Mouse (Mus musculus) left cerebral cortex, adult 2 months (tissue): ENCODE measurements around the gene Fkrp. TPM values are rescaled to one million over a fixed set of nuclear protein-coding genes. Genes with fewer than 3 reads are reported as not detected.

ENCODE experiments used
- DNase-seq, 2 experiments: peaks; one replicate each; pipeline ENCODE4 v3.0.0; 2021 to 2022; ENCODE audit warnings: low spot score in 2 of 2, mixed read lengths in 1 of 2; ENCODE audit errors: extremely low spot score in 1 of 2
- H3K27ac ChIP-seq: fragments of 200-600 bp; 2 replicates; pipeline ENCODE4 v1.8.1; 2022
- H3K4me3 ChIP-seq: fragments of 200-600 bp; 2 replicates; pipeline ENCODE4 v1.8.1; 2022
- CTCF ChIP-seq: fragments of 200-600 bp; IDR thresholded peaks from 2 replicates; pipeline ENCODE4 v1.8.1; 2022; ENCODE audit warnings: antibody characterized with exemption, mild to moderate bottlenecking, moderate library complexity
- intact Hi-C: fragments of 180-260 bp; cut with DNase I; formaldehyde crosslinking; loops from one replicate; pipeline ENCODE4 v1.15.1; 2025
- long read RNA-seq, 2 experiments: library from polyadenylated mRNA; stranded (forward); transcript quantifications; one replicate each; pipeline ENCODE4 v2.0.0; 2021; ENCODE audit warnings: borderline mapping rate in 2 of 2
- total RNA-seq, 2 experiments: library from RNA; stranded (reverse); gene quantifications; 2 replicates each; pipeline ENCODE4 v1.2.3; 2021

The Fkrp gene
- total RNA-seq = 10 to 100 TPM; 51.0 to 52.2 TPM
- long read RNA-seq, experiment 1, transcript Fkrp-201 (3 exons, 2,827 nt) = major isoform, 33 of 55 reads
- long read RNA-seq, experiment 1, partial matches to known transcripts = 3 of 55 reads
- long read RNA-seq, experiment 1, other reads (novel, unspliced or antisense) = 19 of 55 reads
- long read RNA-seq, experiment 2, transcript Fkrp-201 (3 exons, 2,827 nt) = major isoform, 20 of 37 reads
- long read RNA-seq, experiment 2, partial matches to known transcripts = 5 of 37 reads
- long read RNA-seq, experiment 2, other reads (novel, unspliced or antisense) = 10 of 37 reads

GRCm38 (mm10) chr7:16816475-16817122 lies at the start of gene Fkrp:
Gene Fkrp, minus strand, starts transcription at chr7:16816732.
- Histone ChIP-seq H3K27ac (peak within 1 kb of the TSS; percentile 100), H3K4me3 (peak within 1 kb of the TSS; percentile 100)
- no peak; the same call in 1 of the 2 replicates for TF ChIP-seq CTCF
- peak; percentile 62 to 65 for DNase-seq
- intact Hi-C loops = loop anchor here (5.0 kb wide), 1 partner anchor 106 kb away; the partner anchor contains the start of gene Calm3

- no peak overlapping the region for H3K4me3 ChIP-seq
- no peak for DNase-seq
- peak; percentile 89 for TF ChIP-seq CTCF
- H3K27ac ChIP-seq = no peak overlapping the region
- intact Hi-C loops = loop anchor here (5.0 kb wide), 1 partner anchor 42 kb away; no protein-coding TSS in a partner anchor
Observed at GRCm38 (mm10) chr7:16859902-16860651, 43.5 kb upstream of the Fkrp start.

- no peak overlapping the region for H3K27ac ChIP-seq
- H3K4me3 ChIP-seq = no peak overlapping the region
- peak; percentile 64 for TF ChIP-seq CTCF
- no peak for DNase-seq
- intact Hi-C loops = no loop called here
Observed at GRCm38 (mm10) chr7:16858336-16858735, 41.8 kb upstream of the Fkrp start.

- DNase-seq = no peak
- Histone ChIP-seq H3K4me3 (no peak overlapping the region), H3K27ac (no peak overlapping the region)
- TF ChIP-seq CTCF = no peak
- intact Hi-C loops = no loop called here
Observed at GRCm38 (mm10) chr7:16853302-16853831, 36.8 kb upstream of the Fkrp start.

- intact Hi-C loops = no loop called here
Observed at GRCm38 (mm10) chr7:16851636-16852035, 35.1 kb upstream of the Fkrp start.

GRCm38 (mm10) chr7:16848579-16848978 lies 32.0 kb upstream of the Fkrp start:
- DNase-seq = peak; percentile 76 to 79
- Histone ChIP-seq H3K4me3 (no peak overlapping the region), H3K27ac (no peak overlapping the region)
- intact Hi-C loops = loop anchor here (2.0 kb wide), 1 partner anchor 40 kb away; no protein-coding TSS in a partner anchor
- TF ChIP-seq CTCF = peak; percentile 75

More at GRCm38 (mm10) chr7:16851636-16852035, 35.1 kb upstream of the Fkrp start:
- H3K4me3 ChIP-seq = no peak overlapping the region
- TF ChIP-seq CTCF = no peak
- no peak overlapping the region for H3K27ac ChIP-seq
- DNase-seq = no peak

DNA sequence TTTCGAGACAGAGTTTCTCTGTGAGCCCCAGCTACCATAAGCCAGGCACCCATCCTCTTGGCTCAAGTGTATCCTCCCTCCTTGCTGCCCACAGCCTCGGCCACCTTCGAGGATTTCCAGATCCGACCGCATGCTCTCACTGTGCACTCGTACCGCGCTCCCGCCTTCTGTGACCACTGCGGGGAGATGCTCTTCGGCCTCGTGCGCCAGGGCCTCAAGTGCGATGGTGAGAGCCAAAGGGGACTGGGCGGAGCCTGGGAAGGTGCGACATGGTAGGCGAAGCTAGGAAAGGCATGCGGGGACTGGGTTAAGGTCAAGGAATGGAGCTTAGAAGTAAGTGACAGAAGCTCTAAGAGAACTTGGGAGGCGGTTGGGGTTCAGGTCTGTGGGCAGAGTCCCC lies 31.0 kb upstream of the Fkrp start:
- no peak for TF ChIP-seq CTCF
- H3K27ac ChIP-seq = no peak overlapping the region
- DNase-seq = no peak
- intact Hi-C loops = no loop called here
- no peak overlapping the region for H3K4me3 ChIP-seq

- no peak for DNase-seq
- Histone ChIP-seq H3K27ac (no peak overlapping the region), H3K4me3 (no peak overlapping the region)
- intact Hi-C loops = no loop called here
- no peak for TF ChIP-seq CTCF
Observed at GRCm38 (mm10) chr7:16846775-16847174, 30.2 kb upstream of the Fkrp start.

DNA sequence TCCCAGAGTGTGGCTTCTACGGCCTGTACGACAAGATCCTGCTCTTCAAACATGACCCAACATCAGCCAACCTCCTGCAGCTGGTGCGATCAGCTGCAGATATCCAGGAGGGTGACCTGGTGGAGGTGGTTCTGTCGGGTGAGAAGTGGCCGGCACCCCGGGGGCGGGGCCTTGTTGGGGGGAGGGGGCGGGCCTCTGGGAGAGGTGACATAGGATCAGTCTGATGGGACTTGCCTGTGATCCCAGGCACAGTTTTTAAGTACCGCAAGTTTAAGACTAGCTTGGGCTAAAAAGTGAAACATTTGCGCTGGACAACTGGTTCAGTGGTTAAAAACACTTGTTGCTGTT lies 29.3 kb upstream of the Fkrp start:
- intact Hi-C loops = no loop called here
- no peak for TF ChIP-seq CTCF
- Histone ChIP-seq H3K27ac (peak overlapping the region; percentile 67), H3K4me3 (no peak overlapping the region)
- DNase-seq = no peak

- Histone ChIP-seq H3K4me3 (peak overlapping the region; percentile 30; the same call in 1 of the 2 replicates), H3K27ac (peak overlapping the region; percentile 77)
- TF ChIP-seq CTCF = no peak
- intact Hi-C loops = no loop called here
- DNase-seq = peak in 1 of 2 experiments; percentile 11
Observed at GRCm38 (mm10) chr7:16845072-16845819, 28.7 kb upstream of the Fkrp start.

- Histone ChIP-seq H3K4me3 (peak overlapping the region; percentile 30), H3K27ac (peak overlapping the region; percentile 77)
- DNase-seq = no peak
- intact Hi-C loops = no loop called here
- TF ChIP-seq CTCF = no peak
Observed at GRCm38 (mm10) chr7:16844696-16845071, 28.2 kb upstream of the Fkrp start.
